Mouse (Mus musculus) left cerebral cortex, adult 9 months (tissue): ENCODE data around the gene Papss1.
"Not testable (repeated sequence)": the region's sequence is repeated elsewhere in the genome, so short reads cannot be mapped to it uniquely, and the experiment has no call there.

Experiments
- DNase-seq, 2 experiments: peaks; one replicate each; pipeline ENCODE4 v3.0.0; 2022; ENCODE audit warnings: low spot score in 2 of 2

Papss1 gene

GRCm38 (mm10) chr3:131564430-131565256 lies at the start of gene Papss1:
Gene Papss1 (plus strand): TSS chr3:131564768.
- DNase-seq: peak; percentile 100

GRCm38 (mm10) chr3:131516332-131516999 lies 48.1 kb upstream of the Papss1 start:
- no peak for DNase-seq

- no peak for DNase-seq
These were observed 46.8 kb upstream of the Papss1 start for GRCm38 (mm10) chr3:131517756-131518155.

- no peak for DNase-seq
These were observed 43.4 kb upstream of the Papss1 start for GRCm38 (mm10) chr3:131521206-131521605.

- no peak for DNase-seq
These were observed 42.3 kb upstream of the Papss1 start for GRCm38 (mm10) chr3:131522243-131522642.

GRCm38 (mm10) chr3:131523749-131524148 lies 40.8 kb upstream of the Papss1 start:
- no peak for DNase-seq

- DNase-seq: no peak
These were observed 40.4 kb upstream of the Papss1 start for GRCm38 (mm10) chr3:131524210-131524609.

GRCm38 (mm10) chr3:131524779-131525178 lies 39.8 kb upstream of the Papss1 start:
- peak in 1 of 2 experiments; percentile 41 for DNase-seq

GRCm38 (mm10) chr3:131525229-131525628 lies 39.3 kb upstream of the Papss1 start:
- DNase-seq: no peak

GRCm38 (mm10) chr3:131541244-131541942 lies 23.2 kb upstream of the Papss1 start:
- DNase-seq: peak in 1 of 2 experiments; percentile 8

- DNase-seq: not testable (repeated sequence)
These were observed 17.0 kb upstream of the Papss1 start for GRCm38 (mm10) chr3:131547562-131547961.

GRCm38 (mm10) chr3:131550046-131550445 lies 14.5 kb upstream of the Papss1 start:
- DNase-seq: no peak

GRCm38 (mm10) chr3:131552349-131553254 lies 12.0 kb upstream of the Papss1 start:
- DNase-seq: peak in 1 of 2 experiments; percentile 44

GRCm38 (mm10) chr3:131555771-131556170 lies 8.8 kb upstream of the Papss1 start:
- no peak for DNase-seq

- no peak for DNase-seq
These were observed 3.0 kb upstream of the Papss1 start for GRCm38 (mm10) chr3:131561591-131561990.

- DNase-seq: no peak
These were observed 666 bp downstream of the Papss1 start for GRCm38 (mm10) chr3:131565257-131565610.

- DNase-seq: no peak
These were observed 1.7 kb downstream of the Papss1 start for GRCm38 (mm10) chr3:131566281-131566680.

GRCm38 (mm10) chr3:131570506-131570905 lies 5.9 kb downstream of the Papss1 start:
- no peak for DNase-seq

GRCm38 (mm10) chr3:131573555-131573954 lies 9.0 kb downstream of the Papss1 start:
- DNase-seq: no peak

- DNase-seq: no peak
These were observed 14.0 kb downstream of the Papss1 start for GRCm38 (mm10) chr3:131578434-131579104.

GRCm38 (mm10) chr3:131580040-131580439 lies 15.5 kb downstream of the Papss1 start:
- no peak for DNase-seq
